Mouse (Mus musculus): ENCODE measurements around the gene Cryz. TPM values are rescaled to one million over a fixed set of nuclear protein-coding genes. Genes with fewer than 3 reads are reported as not detected.
"Not testable (repeated sequence)": the region's sequence is repeated elsewhere in the genome, so short reads cannot be mapped to it uniquely, and the experiment has no call there.

Gene Cryz
- polyA plus RNA-seq, 1 experiment from 2014 or later = 18.6 TPM

GRCm38 (mm10) chr3:154628284-154628683 is 31.8 kb downstream of the Cryz start:
- no peaks in the 10 kb centered on the region for H3K36me3 ChIP-seq (ENCODE audit: control insufficient read depth, insufficient read depth, low read length)
- no peak overlapping the region for H3K9ac ChIP-seq (ENCODE audit: low read length)
- H3K9me3 ChIP-seq (ENCODE audit: control insufficient read depth, low read length) = no peaks in the 10 kb centered on the region
- peak; percentile 57 for ATAC-seq (ENCODE audit: low FRiP score)
- H3K4me3 ChIP-seq (ENCODE audit: low read depth, low read length) = no peak overlapping the region
- DNase-seq (ENCODE audit: low spot score, missing footprints) = no peak
- H3K27me3 ChIP-seq (ENCODE audit: control insufficient read depth, insufficient read depth, low read length) = no peaks in the 10 kb centered on the region
- H3K27ac ChIP-seq (ENCODE audit: low read depth, low read length) = no peak overlapping the region
- H3K4me1 ChIP-seq (ENCODE audit: control insufficient read depth, insufficient read depth, low read length) = no peaks in the 10 kb centered on the region
- H3K4me2 ChIP-seq = no peak overlapping the region

- not testable (repeated sequence) for H3K9me3 ChIP-seq (ENCODE audit: control insufficient read depth, low read length); H3K27me3 ChIP-seq (ENCODE audit: control insufficient read depth, insufficient read depth, low read length); H3K4me1 ChIP-seq (ENCODE audit: control insufficient read depth, insufficient read depth, low read length); DNase-seq (ENCODE audit: low spot score, missing footprints); H3K4me2 ChIP-seq; H3K9ac ChIP-seq (ENCODE audit: low read length); H3K4me3 ChIP-seq (ENCODE audit: low read depth, low read length); H3K27ac ChIP-seq (ENCODE audit: low read depth, low read length); ATAC-seq (ENCODE audit: low FRiP score); H3K36me3 ChIP-seq (ENCODE audit: control insufficient read depth, insufficient read depth, low read length)
- 89% methylated on average over 2 of the region's 2 CpGs for WGBS
Measured at GRCm38 (mm10) chr3:154631281-154631680, 34.8 kb downstream of the Cryz start.

GRCm38 (mm10) chr3:154633091-154633490 is 36.6 kb downstream of the Cryz start:
- ATAC-seq (ENCODE audit: low FRiP score) = no peak
- no peak for DNase-seq (ENCODE audit: low spot score, missing footprints)
- no peak overlapping the region for H3K4me3 ChIP-seq (ENCODE audit: low read depth, low read length)
- H3K9ac ChIP-seq (ENCODE audit: low read length) = no peak overlapping the region
- H3K27ac ChIP-seq (ENCODE audit: low read depth, low read length) = no peak overlapping the region
- WGBS = 93% methylated on average over 5 of the region's 5 CpGs
- H3K27me3 ChIP-seq (ENCODE audit: control insufficient read depth, insufficient read depth, low read length) = no peaks in the 10 kb centered on the region
- H3K36me3 ChIP-seq (ENCODE audit: control insufficient read depth, insufficient read depth, low read length) = no peaks in the 10 kb centered on the region
- H3K4me1 ChIP-seq (ENCODE audit: control insufficient read depth, insufficient read depth, low read length) = no peaks in the 10 kb centered on the region
- no peaks in the 10 kb centered on the region for H3K9me3 ChIP-seq (ENCODE audit: control insufficient read depth, low read length)
- no peak overlapping the region for H3K4me2 ChIP-seq

- Histone ChIP-seq H3K4me3 (ENCODE audit: low read depth, low read length) (no peak overlapping the region), H3K4me1 (ENCODE audit: control insufficient read depth, insufficient read depth, low read length) (no peaks in the 10 kb centered on the region), H3K27me3 (ENCODE audit: control insufficient read depth, insufficient read depth, low read length) (no peaks in the 10 kb centered on the region), H3K9me3 (ENCODE audit: control insufficient read depth, low read length) (no peaks in the 10 kb centered on the region), H3K27ac (ENCODE audit: low read depth, low read length) (no peak overlapping the region), H3K4me2 (no peak overlapping the region), H3K9ac (ENCODE audit: low read length) (no peak overlapping the region), H3K36me3 (ENCODE audit: control insufficient read depth, insufficient read depth, low read length) (no peaks in the 10 kb centered on the region)
- peak; percentile 59 for ATAC-seq (ENCODE audit: low FRiP score)
- peak; percentile 88 for DNase-seq (ENCODE audit: low spot score, missing footprints)
- WGBS = 65% methylated on average over 28 of the region's 29 CpGs
Measured at GRCm38 (mm10) chr3:154646638-154647442, 50.3 kb downstream of the Cryz start.

GRCm38 (mm10) chr3:154647443-154647780 is 50.9 kb downstream of the Cryz start:
- peak; percentile 12; the same call in 1 of the 2 replicates for ATAC-seq (ENCODE audit: low FRiP score)
- no peaks in the 10 kb centered on the region for H3K27me3 ChIP-seq (ENCODE audit: control insufficient read depth, insufficient read depth, low read length)
- no peak for DNase-seq (ENCODE audit: low spot score, missing footprints)
- 70% methylated on average over 7 of the region's 7 CpGs for WGBS
- no peak overlapping the region for H3K4me3 ChIP-seq (ENCODE audit: low read depth, low read length)
- no peaks in the 10 kb centered on the region for H3K4me1 ChIP-seq (ENCODE audit: control insufficient read depth, insufficient read depth, low read length)
- no peak overlapping the region for H3K27ac ChIP-seq (ENCODE audit: low read depth, low read length)
- no peaks in the 10 kb centered on the region for H3K36me3 ChIP-seq (ENCODE audit: control insufficient read depth, insufficient read depth, low read length)
- no peaks in the 10 kb centered on the region for H3K9me3 ChIP-seq (ENCODE audit: control insufficient read depth, low read length)
- no peak overlapping the region for H3K9ac ChIP-seq (ENCODE audit: low read length)
- no peak overlapping the region for H3K4me2 ChIP-seq

- H3K9ac ChIP-seq (ENCODE audit: low read length) = no peak overlapping the region
- H3K9me3 ChIP-seq (ENCODE audit: control insufficient read depth, low read length) = no peaks in the 10 kb centered on the region
- no peaks in the 10 kb centered on the region for H3K27me3 ChIP-seq (ENCODE audit: control insufficient read depth, insufficient read depth, low read length)
- H3K4me1 ChIP-seq (ENCODE audit: control insufficient read depth, insufficient read depth, low read length) = no peaks in the 10 kb centered on the region
- peak; percentile 49 for ATAC-seq (ENCODE audit: low FRiP score)
- H3K27ac ChIP-seq (ENCODE audit: low read depth, low read length) = no peak overlapping the region
- no peaks in the 10 kb centered on the region for H3K36me3 ChIP-seq (ENCODE audit: control insufficient read depth, insufficient read depth, low read length)
- no peak for DNase-seq (ENCODE audit: low spot score, missing footprints)
- H3K4me3 ChIP-seq (ENCODE audit: low read depth, low read length) = no peak overlapping the region
- 63% methylated on average over 20 of the region's 20 CpGs for WGBS
- H3K4me2 ChIP-seq = no peak overlapping the region
Measured at GRCm38 (mm10) chr3:154649411-154650285, 53.1 kb downstream of the Cryz start.

- ATAC-seq (ENCODE audit: low FRiP score) (no peak), DNase-seq (ENCODE audit: low spot score, missing footprints) (no peak)
- no peaks in the 10 kb centered on the region for H3K27me3 ChIP-seq (ENCODE audit: control insufficient read depth, insufficient read depth, low read length)
- no peak overlapping the region for H3K27ac ChIP-seq (ENCODE audit: low read depth, low read length)
- 86% methylated on average over 10 of the region's 10 CpGs for WGBS
- H3K36me3 ChIP-seq (ENCODE audit: control insufficient read depth, insufficient read depth, low read length) = no peaks in the 10 kb centered on the region
- H3K4me3 ChIP-seq (ENCODE audit: low read depth, low read length) = no peak overlapping the region
- H3K4me1 ChIP-seq (ENCODE audit: control insufficient read depth, insufficient read depth, low read length) = no peaks in the 10 kb centered on the region
- H3K4me2 ChIP-seq = no peak overlapping the region
- no peaks in the 10 kb centered on the region for H3K9me3 ChIP-seq (ENCODE audit: control insufficient read depth, low read length)
- H3K9ac ChIP-seq (ENCODE audit: low read length) = no peak overlapping the region
Measured at GRCm38 (mm10) chr3:154651192-154651821, 54.8 kb downstream of the Cryz start.

- Histone ChIP-seq H3K27me3 (ENCODE audit: control insufficient read depth, insufficient read depth, low read length) (no peaks in the 10 kb centered on the region), H3K9me3 (ENCODE audit: control insufficient read depth, low read length) (no peaks in the 10 kb centered on the region), H3K4me1 (ENCODE audit: control insufficient read depth, insufficient read depth, low read length) (no peaks in the 10 kb centered on the region), H3K4me3 (ENCODE audit: low read depth, low read length) (no peak overlapping the region), H3K27ac (ENCODE audit: low read depth, low read length) (no peak overlapping the region), H3K9ac (ENCODE audit: low read length) (no peak overlapping the region), H3K36me3 (ENCODE audit: control insufficient read depth, insufficient read depth, low read length) (no peaks in the 10 kb centered on the region), H3K4me2 (no peak overlapping the region)
- WGBS = 46% methylated on average over 24 of the region's 24 CpGs
- ATAC-seq (ENCODE audit: low FRiP score) = peak; percentile 78
- peak; percentile 97 for DNase-seq (ENCODE audit: low spot score, missing footprints)
Measured at GRCm38 (mm10) chr3:154652581-154653420, 56.3 kb downstream of the Cryz start.
